Mouse (Mus musculus) 3T3-L1 (cell line): ENCODE results near the gene Fndc10.
"Not testable (repeated sequence)": the region's sequence is repeated elsewhere in the genome, so short reads cannot be mapped to it uniquely, and the experiment has no call there.

ENCODE experiments used
- DNase-seq: peaks from one replicate; pipeline ENCODE4 v3.0.0-alpha.2; 2015; ENCODE audit warnings: low read depth, low spot score

Fndc10 gene

DNA sequence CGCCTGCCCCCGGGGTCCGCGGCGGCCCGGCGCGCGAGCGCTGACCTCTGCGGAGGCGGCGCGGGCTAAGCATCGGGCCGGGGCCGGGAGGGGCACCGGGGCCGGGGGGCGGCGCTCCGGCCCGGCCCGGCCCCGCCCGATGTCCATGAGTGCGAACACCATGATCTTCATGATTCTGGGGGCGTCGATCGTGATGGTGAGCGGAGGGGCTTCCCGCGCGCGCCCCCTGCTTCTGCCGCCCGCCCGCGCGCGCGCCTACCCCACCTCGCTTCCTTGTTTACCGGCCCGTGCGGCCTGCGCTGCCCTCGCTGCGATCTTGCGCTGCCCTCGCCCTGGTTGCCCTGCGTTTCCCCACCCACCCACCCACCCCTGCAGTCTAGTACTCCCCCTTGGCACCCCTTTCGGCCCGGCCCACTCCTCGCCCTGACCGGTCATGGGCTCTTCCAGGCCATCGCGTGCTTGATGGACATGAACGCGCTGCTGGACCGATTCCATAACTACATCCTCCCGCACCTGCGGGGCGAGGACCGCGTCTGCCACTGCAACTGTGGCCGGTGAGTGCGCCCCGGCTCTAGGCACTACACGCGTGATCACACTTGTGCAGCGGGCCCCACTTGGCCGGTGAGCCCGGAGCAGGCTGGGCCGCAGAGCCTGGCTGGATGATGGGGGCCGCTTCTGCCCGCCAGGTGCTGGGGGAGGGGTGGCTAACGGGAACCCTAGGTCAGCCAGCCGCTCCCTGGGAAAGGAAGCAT is 41.0 kb downstream of the Fndc10 start:
- DNase-seq = peak; percentile 59

DNA sequence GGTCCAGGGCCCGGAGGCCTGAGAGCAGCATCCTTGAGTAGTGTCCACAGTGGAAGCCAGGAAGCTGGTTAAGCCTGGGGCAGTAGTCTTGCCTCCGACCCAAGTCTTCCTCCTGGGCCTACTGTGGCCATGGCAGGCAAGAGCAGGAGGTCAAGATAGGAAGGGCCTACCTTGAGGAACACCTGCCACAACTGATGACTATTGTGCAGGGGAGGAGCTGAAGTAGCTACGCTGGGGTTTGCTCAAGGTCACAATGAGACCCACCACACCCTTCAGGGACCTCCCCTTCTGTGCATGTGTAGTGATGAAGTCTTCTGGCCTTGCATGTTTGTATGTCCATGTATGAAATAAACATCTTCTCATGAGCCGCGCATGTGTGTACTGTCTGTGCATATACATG is 41.6 kb downstream of the Fndc10 start:
- no peak for DNase-seq

DNA sequence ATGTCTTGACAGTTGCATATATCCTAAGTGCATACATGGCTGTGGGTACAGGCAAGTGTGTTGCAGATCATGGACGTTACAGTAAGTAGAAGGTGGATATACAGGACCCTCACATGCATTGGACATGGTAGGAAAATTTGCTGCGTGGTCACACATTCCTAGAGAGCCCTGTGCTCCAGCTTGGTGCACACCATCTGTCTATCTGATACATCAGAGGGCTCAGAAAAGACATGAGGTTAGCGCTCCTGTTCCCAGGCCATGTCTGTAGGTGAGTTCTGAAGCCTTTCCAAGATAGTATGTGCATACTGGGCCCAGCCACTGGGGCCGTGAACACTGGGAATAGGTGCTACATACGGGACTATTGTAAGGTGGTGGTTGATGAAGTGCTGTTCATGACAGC is 42.3 kb downstream of the Fndc10 start:
- no peak for DNase-seq

DNA sequence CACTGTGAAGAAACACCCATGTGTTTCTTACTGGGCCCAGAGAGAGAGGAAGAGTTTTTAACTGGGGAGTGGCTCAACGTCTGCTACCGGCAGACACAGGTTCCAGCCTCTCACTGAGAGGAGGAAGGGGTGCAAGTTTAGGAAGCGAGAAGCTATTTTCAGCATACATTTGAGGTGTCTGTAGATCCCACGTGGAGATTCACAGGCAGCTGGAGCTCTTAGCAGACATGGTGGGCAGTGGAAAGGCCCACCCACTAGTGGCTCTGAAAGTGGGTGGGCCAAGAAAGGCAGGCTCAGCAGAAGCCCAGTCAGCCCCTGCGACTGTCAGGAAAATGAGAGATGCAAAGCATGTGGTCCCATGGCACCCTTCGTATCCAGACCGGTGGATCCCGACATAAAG is 44.1 kb downstream of the Fndc10 start:
- no peak for DNase-seq

DNA sequence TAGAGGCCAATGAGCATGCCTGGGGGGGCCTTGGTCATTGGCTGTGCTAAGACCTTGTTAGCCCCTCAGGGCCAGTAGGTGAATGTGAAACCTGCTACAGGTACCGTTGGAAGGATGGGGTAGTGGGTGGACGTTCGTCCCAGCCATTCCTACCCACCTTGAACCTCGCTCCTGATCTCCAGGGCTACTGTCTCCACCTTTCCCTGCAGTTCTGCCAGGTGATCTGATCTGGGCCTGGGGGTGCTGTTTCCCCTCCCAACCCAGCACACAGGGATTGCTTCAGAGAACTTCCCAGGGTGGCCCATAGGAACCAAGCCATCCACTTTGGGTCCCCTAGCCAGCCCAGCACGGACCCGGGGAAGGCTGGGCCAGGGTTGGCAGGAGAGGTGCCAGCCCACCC is 45.0 kb downstream of the Fndc10 start:
- DNase-seq = no peak

DNA sequence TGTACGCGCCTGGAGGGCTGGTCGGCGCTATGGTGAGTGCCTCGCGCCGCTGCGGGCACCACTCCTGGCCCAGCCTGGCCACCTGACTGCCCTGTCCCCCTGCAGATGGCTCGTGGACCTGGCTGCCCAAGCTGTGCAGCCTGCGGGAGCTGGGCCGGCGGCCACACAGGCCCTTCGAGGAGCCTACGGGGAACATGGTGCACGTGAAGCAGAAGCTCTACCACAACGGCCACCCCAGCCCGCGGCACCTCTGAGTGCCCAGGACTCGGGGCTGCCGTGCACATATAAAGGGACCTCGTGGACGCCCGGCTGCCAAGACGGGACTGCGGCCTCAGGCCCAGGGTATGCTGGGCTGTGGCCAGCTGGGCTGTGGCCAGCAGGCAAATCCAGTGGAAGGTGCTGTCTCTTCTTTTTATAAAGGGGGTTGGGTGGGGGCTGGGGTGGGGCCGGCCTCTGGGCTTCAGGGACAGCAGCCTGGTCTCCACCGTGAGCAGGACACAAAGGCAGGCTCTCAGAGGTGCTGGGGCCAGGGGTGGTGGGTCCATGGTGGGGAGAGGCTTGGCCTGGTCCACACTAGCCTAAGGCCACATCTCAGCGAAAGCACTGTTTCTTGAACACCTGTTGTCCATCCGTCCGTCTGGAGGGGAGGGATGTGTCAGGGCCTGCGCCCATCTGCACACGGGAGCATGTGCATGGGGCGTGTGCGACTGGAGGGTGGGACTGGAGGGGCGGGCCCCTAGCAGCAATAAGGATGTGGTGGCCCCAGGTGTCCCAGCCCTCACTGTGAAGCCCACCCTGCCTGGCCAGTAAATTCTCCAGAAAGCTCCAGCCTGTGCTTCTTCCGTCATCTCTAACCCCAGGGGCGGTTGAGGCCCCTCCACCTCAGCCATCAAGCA is 45.8 kb downstream of the Fndc10 start:
- no peak for DNase-seq

DNA sequence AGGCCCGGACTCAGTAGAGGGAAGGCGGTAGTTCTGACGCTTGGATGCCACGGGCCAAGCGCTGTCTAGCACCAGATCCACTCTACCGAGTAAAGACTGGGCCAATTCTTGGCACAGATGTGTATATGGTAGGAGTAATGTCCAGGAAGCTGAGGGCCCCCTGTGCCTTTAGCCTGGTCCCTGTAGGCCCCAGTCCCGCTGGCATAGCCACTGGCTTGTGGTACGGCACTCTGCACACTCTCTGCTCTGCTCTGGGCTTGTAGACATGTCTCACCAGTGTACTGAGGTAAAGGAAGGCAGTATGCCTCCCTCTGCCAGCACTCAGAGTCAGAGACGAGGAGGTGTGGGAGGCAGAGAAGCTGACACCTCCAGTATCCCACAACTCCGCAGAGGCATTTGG is 46.5 kb downstream of the Fndc10 start:
- DNase-seq = not testable (repeated sequence)

DNA sequence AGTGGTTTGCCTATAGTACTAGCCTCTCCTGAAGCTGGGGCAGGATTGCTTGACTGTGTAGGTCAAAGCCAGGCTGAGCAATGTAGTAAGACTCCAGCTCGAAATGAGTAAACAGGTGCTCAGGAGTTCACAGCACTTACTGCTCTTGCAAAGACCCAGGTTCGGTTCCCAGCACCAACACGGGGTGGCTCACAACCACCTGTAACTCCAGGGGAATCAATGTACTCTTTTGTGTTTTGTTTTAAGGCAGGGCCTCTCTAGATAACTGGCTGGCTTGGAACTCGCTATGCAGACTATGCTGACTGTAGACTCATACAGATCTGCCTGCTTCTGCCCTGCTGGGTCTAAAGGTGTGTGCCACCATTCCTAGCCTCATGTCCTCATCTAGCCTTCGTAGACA is 48.5 kb downstream of the Fndc10 start:
- DNase-seq = no peak

DNA sequence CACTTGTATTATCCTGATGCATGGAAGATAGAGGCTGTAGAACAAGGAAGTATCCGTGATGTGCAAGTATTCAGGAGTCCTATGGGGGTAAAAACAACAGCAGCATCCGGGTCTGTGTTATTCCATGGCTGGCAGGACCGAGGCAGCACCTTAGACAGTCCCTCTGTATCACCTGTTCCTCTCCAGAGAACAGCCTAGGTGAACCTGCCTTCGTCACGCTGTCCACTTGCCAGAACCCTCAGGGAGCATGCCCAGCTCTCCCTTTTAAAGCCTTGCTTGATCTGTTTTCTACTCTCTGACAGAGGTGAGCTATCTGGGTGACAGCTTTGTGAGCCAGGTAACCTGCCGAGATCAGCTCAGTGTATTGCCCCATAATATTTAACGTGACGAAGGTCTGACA is 50.3 kb downstream of the Fndc10 start:
- no peak for DNase-seq

DNA sequence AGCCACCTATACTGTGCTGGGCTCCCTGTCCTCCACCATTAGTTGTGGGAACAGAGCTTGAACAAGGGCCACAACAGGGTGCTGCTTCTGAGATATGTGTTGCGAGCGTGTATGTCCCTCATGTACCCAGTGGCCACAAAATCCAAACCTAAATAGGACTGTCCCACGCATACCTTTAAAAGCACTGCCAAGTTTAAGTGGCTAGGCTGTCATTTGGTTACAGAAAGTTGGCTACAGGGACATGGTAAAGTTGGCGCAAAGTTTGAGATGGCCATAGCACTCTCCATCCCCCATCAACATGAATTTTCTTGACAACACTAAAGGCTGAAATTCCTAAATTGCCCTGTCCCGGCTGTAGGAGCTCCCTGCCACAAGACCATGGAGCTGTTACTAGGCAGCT is 51.0 kb downstream of the Fndc10 start:
- no peak for DNase-seq
